Mouse (Mus musculus) heart, adult 18-20 months (tissue): Measurements from ENCODE around the gene Il27ra. TPM values are rescaled to one million over a fixed set of nuclear protein-coding genes. Genes with fewer than 3 reads are reported as not detected.
"Not testable (repeated sequence)": the region's sequence is repeated elsewhere in the genome, so short reads cannot be mapped to it uniquely, and the experiment has no call there.

Source experiments
- DNase-seq, 2 experiments: peaks; one replicate each; pipeline ENCODE4 v3.0.0; 2021 to 2022; ENCODE audit warnings: mixed read lengths in 1 of 2
- microRNA-seq, 2 experiments: library from miRNA; unstranded; fragments of <30 nt; microRNA quantifications; one replicate each; pipeline ENCODE4 v1.2.0; 2022
- total RNA-seq, 2 experiments: library from RNA; stranded (reverse); gene quantifications; 2 replicates each; pipeline ENCODE4 v1.2.3; 2021

The Il27ra gene
- total RNA-seq, 2 experiments from 2014 or later = 3.1 to 5.4 TPM

DNA sequence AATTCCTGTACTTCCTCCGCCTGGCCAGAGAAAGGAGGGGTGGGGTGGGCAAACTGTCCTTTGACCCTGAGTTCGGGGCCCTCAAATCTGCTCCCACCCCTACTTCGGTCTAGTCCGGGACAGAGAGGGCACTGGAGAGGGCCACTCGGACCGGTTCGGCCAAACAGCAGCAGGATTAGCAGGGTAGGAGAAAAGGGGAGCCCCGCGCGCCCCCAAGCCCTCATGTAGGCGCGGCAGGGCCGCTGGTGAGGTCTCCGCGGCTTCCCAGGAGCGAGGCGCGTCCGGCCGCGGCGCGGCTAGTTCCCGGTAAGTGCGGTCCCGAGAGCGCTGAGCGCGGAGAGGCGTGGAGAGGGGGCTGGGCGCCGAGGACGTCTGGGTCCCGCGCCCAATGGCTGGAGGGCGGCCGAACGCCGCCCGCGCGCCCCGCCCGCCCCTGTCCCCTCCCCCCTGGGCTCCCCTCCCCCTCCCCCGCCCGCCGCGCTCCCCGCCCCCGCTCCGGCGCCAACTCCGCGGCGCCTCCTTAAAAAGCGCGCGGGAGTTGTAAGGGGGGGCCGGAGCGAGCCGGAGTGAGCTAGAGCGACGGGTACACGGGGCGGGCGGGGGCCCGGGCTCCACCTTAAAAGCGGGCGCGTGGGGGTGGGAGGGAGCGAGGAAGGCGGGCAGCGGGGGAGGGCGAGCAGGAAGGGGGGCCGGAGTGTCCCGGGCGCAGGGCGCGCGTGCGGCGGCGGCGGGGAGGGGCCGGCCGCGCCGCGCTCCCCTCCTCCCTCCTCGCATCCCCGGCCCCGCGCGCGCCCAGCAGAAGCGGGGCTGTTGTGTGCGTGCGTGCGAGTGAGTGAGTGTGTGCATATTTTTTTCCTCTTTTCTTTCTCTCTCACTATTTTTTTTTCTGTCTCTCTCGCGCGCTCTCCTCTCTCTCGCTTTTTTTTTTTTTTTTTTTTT, 45.6 kb downstream of the Il27ra start:
- DNase-seq = peak; percentile 90 to 95

DNA sequence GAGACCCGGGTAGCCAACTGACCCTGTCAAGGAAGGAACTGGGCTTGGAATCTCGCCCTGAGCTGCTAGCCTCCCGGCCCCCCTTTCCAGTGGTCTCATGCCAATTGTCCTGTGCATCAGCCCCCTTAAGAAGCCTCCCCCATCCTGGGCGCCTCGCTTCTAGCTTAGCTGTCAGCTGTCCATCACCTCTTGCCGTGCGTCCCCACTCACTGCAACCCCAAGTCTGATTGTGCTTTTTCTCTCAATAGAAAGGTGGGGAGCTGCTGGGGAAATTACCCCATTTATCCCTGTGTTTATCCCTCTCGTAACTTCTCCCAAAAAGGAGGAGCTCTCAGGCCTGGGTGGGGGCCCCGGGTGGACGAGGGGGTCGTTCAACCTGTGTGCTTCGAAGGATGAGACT, 46.4 kb downstream of the Il27ra start:
- DNase-seq = no peak

- DNase-seq = no peak
Observed at GRCm38 (mm10) chr8:83994030-83994429, 48.4 kb downstream of the Il27ra start.

DNA sequence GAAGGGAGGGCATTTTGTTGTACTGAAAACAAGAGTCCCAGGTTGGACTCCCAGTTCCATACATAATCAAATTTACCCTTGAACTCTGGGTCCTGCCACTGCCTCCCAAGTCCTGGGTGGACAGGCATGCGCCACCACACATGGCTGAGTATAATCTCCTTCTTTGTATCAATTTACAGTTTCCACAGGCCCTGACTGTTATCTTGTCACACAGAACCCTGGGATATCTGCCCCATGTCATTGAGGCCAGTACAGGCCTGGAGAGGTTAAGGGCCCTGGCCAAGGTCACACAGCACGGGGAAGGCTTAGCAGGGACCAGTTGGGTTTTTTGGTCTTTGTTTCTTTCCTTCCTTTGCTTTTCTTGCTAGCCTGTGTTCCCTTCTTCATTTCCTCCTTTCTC, 49.9 kb downstream of the Il27ra start:
- no peak for DNase-seq

- DNase-seq = no peak
Observed at GRCm38 (mm10) chr8:83990170-83990569, 52.2 kb downstream of the Il27ra start.

- DNase-seq = peak in 1 of 2 experiments; percentile 49
Observed at GRCm38 (mm10) chr8:83989243-83989642, 53.1 kb downstream of the Il27ra start.

DNA sequence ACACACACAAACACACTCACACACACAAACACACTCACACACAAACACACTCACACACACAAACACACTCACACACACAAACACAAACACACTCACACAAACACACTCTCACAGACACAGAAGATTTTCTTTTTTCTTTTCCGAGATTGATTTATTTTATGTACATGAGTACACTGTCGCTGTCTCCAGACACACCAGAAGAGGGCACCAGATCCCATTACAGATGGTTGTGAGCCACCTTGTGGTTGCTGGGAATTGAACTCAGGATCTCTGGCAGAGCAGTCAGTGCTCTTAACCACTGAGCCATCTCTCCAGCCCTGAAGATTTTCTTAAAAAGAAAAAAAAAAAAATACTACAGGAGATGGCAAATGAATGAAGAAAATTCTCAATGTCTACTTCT, 59.2 kb downstream of the Il27ra start:
- not testable (repeated sequence) for DNase-seq

GRCm38 (mm10) chr8:83982449-83982848, 59.9 kb downstream of the Il27ra start:
- no peak for DNase-seq

DNA sequence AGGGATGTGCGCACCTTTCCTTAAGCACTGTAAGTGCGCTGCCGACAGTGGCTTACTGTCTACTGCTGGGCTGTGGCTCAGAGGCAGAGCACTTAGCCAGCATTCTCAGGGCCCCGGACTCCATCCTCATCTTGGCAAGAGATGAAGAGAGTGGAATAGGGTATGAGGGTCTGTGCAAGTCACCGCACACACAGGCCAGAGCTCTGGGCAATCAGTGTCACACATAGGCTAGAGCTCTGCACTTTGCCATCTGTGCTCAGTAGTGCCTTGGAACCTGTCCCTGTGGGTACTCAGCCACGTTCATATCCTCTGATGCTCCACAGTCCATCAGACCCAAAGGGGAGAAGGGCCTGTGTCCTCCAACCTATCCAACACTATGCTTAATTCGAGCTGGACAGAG, 60.9 kb downstream of the Il27ra start:
- no peak for DNase-seq

DNA sequence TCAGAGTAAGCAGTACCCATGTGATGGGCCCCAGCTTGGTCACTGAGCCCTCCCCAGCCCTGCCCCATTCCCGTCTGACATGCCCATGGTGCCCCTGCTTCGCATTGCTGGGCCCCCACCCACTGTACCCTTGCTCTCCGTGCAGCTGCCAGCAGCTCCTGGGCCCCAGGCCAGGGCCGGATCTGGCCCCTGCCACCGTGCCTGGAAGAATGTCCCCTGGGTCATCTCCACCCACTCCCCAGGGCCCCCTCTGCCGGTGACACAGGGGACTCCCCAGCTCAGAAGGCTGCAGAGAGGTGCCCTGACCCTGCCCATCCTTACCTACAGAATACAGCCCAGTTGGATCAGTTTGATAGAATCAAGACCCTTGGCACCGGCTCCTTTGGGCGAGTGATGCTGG, 61.5 kb downstream of the Il27ra start:
- peak; percentile 80 to 86 for DNase-seq

Small RNAs within 50 kb of the gene (microRNA-seq; reads per million reads assigned to microRNA genes)
- gene Mir1199 (8.7 to 14.3 reads per million in 2 experiments), gene Mir709 (0 reads per million in 2 experiments), gene Mir8111 (6.5 to 10.6 reads per million in 2 experiments)

Other genes starting within 250 kb of the Il27ra start
- gene Adgrl1, start 142.5 kb downstream of the Il27ra start, total RNA-seq = 10 to 100 TPM in 1 of 2 experiments, 1 to 10 TPM in 1; 9.9 to 10.9 TPM
- gene Gm10644, start 87.4 kb downstream of the Il27ra start, total RNA-seq = 1 to 10 TPM; 1.4 to 1.7 TPM
- gene Asf1b, start 87.1 kb downstream of the Il27ra start, total RNA-seq = 1 to 10 TPM; 1.3 to 2.0 TPM
- 100 to 1,000 TPM; 327 to 347 TPM for gene Prkaca, start 69.6 kb downstream of the Il27ra start, total RNA-seq
- gene Samd1, start 44.9 kb downstream of the Il27ra start, total RNA-seq = 10 to 100 TPM; 22.0 to 26.7 TPM
- gene 1700067K01Rik, start 41.1 kb downstream of the Il27ra start, total RNA-seq = under 1 TPM in 1 of 2 experiments, not detected in 1; 0.20 TPM
- gene 2210011C24Rik, start 30.4 kb downstream of the Il27ra start, total RNA-seq = 1 to 10 TPM; 2.0 to 3.1 TPM
- under 1 TPM; 0.30 to 0.33 TPM for gene Palm3, start 21.1 kb downstream of the Il27ra start, total RNA-seq
- gene Rln3, start 2.4 kb upstream of the Il27ra start, total RNA-seq = not detected
- gene Gm10643, start 22.5 kb upstream of the Il27ra start, total RNA-seq = 1 to 10 TPM; 4.2 to 5.0 TPM
- 1 to 10 TPM; 8.3 to 9.1 TPM for gene Rfx1, start 24.2 kb upstream of the Il27ra start, total RNA-seq
- 1 to 10 TPM; 7.2 to 7.3 TPM for gene Dcaf15, start 62.2 kb upstream of the Il27ra start, total RNA-seq
- gene Podnl1, start 83.4 kb upstream of the Il27ra start, total RNA-seq = under 1 TPM in 1 of 2 experiments, not detected in 1; 0.10 TPM
- gene Cc2d1a, start 105.3 kb upstream of the Il27ra start, total RNA-seq = 10 to 100 TPM; 10.9 to 13.0 TPM
- under 1 TPM; 0.35 to 0.59 TPM for gene 4930432K21Rik, start 105.4 kb upstream of the Il27ra start, total RNA-seq
- 1 to 10 TPM in 1 of 2 experiments, not detected in 1; 1.2 TPM for gene Nanos3, start 142.6 kb upstream of the Il27ra start, total RNA-seq
- gene Zswim4, start 194.5 kb upstream of the Il27ra start, total RNA-seq = 1 to 10 TPM; 6.4 to 6.6 TPM
- 100 to 1,000 TPM; 213 to 219 TPM for gene D8Ertd738e, start 207.1 kb upstream of the Il27ra start, total RNA-seq
- gene Mri1, start 214.7 kb upstream of the Il27ra start, total RNA-seq = 10 to 100 TPM; 12.0 to 15.1 TPM
- gene Ccdc130, start 227.8 kb upstream of the Il27ra start, total RNA-seq = 10 to 100 TPM in 1 of 2 experiments, 1 to 10 TPM in 1; 8.8 to 11.0 TPM